Mouse (Mus musculus): Measurements from ENCODE around the gene Psat1.

The Psat1 gene

GRCm38 (mm10) chr19:15866851-15867250 is 80.3 kb downstream of the Psat1 start:
- no peak for DNase-seq (ENCODE audit: low read depth, low spot score)

DNA sequence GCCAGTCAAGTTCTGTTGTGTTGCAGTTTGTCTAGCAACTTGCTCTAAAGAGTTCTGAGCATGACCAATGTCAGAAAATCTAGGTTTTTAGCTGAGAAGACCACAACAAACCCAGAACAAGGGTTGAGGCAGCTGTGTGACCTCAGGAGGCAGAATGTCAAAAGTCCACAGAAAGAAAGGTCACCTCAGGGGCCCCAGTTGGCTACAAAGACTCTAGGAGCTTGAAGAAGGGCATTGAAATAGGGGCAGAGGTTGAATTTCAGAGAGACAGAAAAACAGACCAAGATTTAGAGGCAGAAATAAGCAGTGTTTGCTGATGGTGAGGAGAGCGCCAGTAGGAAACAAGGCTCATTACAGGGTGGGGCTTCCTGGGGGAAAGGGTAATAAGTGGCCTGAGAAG is 81.0 kb downstream of the Psat1 start:
- no peak for DNase-seq (ENCODE audit: low read depth, low spot score)

DNA sequence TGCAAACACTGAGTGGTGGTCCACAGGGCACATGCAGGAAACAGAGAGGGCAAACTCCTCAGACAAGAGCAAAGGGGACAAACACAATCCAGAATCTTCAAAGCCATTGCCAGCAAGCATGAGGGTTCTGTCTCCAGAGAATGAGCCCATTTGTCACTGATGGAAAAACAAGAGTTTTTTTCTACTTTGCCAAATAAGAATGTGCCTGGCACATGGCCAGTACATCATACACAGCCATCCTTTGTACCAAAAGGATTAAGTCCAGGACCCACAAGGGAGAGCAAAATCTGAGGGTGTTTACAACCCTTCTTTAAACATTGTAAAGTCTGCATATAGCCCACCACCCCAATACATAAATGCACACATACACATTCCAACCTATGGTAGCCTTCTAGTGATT is 81.7 kb downstream of the Psat1 start:
- peak; percentile 17 for DNase-seq (ENCODE audit: low read depth, low spot score)

GRCm38 (mm10) chr19:15864129-15864528 is 83.0 kb downstream of the Psat1 start:
- no peak for DNase-seq (ENCODE audit: low read depth, low spot score)

- DNase-seq (ENCODE audit: low read depth, low spot score) = no peak
Observed at GRCm38 (mm10) chr19:15855379-15855778, 91.8 kb downstream of the Psat1 start.
